Mouse (Mus musculus) induced T-regulatory cell, adult 2 months (primary cell): Measurements from ENCODE around the gene Gm5580.
"Not testable (repeated sequence)": the region's sequence is repeated elsewhere in the genome, so short reads cannot be mapped to it uniquely, and the experiment has no call there.

Experiments used
- DNase-seq: peaks from one replicate; pipeline ENCODE4 v3.0.0-alpha.2; 2012; ENCODE audit warnings: low read depth

Gm5580 gene

DNA sequence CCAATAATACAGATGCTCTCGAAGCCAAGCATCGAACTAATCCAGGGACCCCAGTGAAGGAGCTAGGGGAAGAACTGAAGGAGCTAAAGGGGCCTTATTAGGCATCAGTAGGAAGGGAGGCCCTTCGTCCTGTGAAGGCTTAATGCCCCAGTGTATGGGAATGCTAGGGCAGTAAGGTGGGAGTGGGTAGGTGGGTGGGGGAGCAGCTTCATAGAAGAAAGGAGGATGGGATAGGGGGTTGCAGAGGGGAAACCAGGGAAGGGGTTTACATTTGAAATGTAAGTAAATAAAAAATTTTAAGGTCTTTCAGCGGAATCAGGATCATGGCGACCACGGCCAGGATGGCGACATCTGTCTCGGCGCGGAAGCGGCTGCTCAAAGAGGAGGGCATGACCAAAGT, at the start of gene Gm5580:
Gm5580 (plus strand) TSS at position 301 of the 400 bp plus-strand sequence.
- DNase-seq: not testable (repeated sequence)

DNA sequence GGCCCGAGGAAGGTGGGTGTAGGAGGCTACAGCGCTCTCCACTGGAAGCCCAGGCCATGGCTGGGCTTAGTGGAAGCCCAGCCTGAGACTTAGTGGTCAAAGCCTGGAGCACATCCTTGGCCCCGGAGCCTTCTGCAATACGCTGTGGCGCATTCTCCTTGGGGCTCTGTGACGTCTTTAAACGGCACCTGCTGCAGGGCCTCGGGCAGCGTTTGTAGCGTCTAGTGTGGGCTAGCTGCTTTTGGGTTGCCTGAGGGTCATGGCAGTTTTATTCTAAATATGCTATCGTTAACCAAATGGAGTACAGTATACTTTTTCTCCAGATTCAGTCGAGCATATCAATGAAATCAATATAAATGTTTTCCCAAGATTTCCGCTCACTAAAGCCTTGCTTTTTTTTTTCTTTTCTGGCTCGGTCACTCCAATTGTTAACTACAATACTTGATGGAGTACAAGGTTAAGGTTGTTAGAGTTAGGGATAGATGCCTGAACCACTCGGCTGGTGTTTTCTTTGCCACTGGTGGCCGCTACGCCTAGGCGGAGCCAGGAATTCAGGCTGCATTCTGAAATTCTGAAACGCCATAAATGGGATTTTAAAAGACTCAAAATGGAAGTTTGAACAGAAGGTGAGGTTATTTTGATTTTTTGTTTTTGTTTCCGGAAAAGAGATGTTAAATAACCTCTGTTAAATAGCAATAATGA, 44.5 kb upstream of the Gm5580 start, which contains the start of gene Olfr212:
Olfr212 (plus strand) TSS at position 215 of the 702 bp plus-strand sequence.
- not testable (repeated sequence) for DNase-seq

DNA sequence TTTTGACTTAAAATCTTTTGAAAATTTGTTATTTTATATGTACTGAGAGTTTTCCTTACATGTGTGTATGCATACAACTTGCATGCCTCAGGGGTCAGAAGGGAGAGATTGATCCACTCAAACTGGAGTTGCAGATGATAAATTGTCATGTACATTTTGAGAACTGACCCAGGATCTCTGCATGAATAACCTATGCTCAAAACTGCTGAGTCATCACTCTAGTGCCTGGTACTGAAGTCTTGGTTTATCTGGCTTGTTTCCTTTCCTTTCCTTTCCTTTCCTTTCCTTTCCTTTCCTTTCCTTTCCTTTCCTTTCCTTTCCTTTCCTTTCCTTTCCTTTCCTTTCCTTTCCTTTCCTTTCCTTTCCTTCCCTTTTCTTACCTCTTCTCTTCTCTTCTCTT, 36.1 kb upstream of the Gm5580 start:
- DNase-seq: no peak

- no peak for DNase-seq
Observed at GRCm38 (mm10) chr6:116538156-116538555, 12.8 kb upstream of the Gm5580 start, which contains the start of gene Olfr213. Gene Olfr213 (plus strand): TSS chr6:116538456.

DNA sequence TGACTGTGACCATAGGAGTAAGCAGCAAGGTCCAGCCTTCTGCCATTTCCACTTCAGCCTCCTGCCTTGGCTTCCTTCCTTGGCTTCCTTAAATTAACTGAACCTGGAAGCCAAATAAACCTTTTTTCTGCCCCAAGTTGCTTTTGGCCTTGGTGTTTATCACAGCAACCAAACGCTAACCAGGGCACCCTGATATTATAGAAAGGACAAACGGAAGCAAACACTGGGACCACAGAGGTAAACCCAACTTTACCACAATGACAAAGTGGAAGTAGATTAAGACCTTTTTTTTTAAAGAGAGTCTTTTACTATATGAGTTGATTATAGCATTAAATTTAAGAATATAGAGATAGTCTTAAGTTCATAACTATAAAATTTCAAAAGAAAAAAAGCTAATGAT, 8.4 kb upstream of the Gm5580 start:
- no peak for DNase-seq

DNA sequence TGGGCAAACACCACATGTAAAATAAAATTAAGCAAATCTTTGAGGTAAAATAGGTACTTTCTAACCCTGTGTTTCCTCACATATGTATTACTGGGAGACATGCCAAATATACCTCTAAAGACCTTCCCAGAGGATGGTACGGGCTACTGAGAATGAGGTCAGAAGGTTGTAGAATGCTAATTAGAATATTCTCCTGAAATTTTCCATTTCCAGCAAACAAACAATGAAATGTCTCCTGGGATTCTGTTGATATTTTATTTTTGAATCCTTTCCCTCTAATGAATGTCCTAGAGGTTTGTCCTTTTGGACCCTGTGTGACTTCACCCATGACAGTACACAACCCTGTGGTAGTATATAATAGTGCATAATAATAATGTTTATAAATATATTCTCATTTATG, 3.0 kb downstream of the Gm5580 start, which contains the start of gene Olfr214:
Olfr214 (plus strand) TSS at position 301 of the 400 bp plus-strand sequence.
- DNase-seq: no peak

- DNase-seq: no peak
Observed at GRCm38 (mm10) chr6:116554952-116555351, 4.0 kb downstream of the Gm5580 start.

GRCm38 (mm10) chr6:116569834-116570233, 18.9 kb downstream of the Gm5580 start:
- DNase-seq: peak; percentile 42

DNA sequence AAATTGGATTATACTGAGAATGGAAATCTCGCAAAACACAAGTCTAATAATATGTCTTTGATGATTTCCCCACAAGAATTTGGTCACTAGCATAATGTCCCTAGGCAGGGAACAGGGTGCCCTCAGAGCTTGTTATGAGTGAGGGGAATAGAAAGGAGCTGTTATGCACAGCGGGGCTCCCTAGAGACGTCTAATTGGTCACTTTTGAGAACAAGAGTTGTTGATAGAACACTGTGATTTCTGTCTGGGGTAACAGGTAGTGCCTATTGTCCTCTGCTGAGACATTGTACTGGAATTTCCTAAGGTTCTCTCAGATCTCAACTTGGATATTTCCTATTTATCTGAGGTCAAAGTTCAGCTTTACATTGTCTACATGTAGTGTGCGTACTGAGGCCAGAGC, 33.2 kb downstream of the Gm5580 start, which contains the start of gene Olfr215:
Olfr215 (minus strand) TSS at position 101 of the 400 bp plus-strand sequence.
- no peak for DNase-seq

- DNase-seq: not testable (repeated sequence)
Observed at GRCm38 (mm10) chr6:116600969-116601368, 50.0 kb downstream of the Gm5580 start.
